Mouse (Mus musculus): ENCODE data around the gene Med25.

The Med25 gene

DNA sequence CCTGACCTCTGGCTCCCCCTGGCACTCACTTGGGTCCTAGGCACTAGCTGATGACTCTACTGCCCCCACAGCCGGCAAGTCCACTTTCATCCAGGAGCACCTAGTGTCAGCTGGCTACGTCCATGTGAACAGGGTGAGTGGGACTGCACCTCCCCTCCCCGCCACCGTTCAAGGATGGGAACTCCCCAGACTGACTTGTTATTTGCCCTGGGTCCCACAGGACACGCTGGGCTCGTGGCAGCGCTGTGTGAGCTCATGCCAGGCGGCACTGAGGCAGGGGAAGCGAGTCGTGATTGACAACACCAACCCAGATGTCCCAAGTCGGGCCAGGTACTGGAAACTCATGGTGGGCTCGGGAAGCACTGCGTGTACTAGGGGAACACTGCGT is 31.1 kb downstream of the Med25 start:
- no peak for DNase-seq

DNA sequence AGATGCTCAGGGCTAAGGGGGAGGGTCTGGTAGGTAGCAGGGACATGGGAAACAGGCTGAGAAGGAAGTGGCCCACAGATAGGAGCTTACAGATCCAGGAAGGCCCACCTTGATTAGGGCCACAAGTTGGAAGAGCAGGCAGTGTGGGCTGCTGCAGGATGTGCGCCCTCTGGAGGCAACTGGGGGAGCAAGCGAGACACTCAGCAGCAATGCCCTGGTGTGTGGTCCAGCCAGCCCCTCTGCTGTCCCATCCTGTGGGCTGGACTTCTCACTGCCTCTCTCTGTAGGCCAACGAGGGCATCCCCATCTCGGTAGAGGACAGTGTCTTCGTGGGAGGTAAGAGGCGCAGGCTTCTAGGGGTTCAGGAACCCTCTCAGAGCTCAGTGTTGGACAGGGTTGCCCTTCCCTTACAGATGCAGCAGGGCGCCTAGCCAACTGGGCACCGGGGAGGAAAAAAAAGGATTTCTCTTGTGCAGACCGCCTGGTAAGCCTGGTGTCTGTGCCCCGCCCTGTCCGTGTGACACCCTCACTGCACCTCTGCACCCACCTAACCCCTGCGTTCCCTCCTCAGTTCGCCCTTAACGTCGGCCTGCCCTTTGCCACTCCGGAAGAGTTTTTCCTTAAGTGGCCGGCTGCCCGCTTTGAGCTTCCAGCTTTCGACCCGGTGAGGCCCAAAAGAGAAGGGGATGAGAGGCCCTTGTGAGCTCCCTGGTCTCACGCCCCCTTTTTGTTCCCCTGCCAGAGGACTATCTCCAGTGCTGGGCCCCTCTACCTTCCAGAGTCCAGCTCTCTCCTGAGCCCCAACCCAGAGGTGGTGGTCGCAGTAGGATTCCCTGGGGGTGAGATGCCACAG is 31.7 kb downstream of the Med25 start:
- peak; percentile 83 for DNase-seq

DNA sequence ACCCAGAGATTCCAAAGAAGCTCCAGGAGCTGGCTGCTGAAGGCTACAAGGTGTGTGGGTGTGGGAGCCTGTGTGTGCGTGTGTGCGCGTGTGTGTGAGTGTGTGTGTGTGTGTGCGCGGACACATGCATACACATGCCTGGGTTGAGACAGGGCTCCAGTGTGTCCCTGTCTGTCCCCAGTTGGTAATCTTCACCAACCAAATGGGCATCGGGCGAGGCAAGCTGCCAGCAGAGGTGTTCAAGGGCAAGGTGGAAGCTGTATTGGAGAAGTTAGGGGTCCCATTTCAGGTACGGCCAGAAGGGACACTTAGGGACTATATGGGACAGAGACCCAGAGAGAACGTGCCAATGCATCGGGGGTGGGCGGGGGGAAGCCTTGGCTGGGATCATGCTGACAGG is 32.6 kb downstream of the Med25 start:
- no peak for DNase-seq

DNA sequence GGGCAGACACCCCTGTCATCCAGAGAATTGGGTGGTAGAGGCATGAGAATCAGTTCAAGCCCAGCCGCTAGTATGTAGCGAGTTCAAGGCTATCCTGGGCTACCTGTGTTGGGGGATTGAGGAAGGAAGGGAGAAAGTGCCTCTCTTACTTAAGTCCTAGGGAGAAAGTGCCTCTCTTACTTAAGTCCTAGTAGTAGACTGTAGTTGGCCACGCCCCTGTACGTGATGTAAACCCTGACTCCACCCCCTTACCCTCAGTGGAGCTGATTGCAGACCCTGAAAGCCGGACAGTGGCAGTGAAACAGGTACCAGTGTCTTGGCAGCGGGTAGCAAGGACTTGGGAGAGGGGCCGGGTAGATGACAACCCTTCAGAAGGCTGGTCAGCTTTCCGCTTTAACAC is 34.6 kb downstream of the Med25 start:
- no peak for DNase-seq

DNA sequence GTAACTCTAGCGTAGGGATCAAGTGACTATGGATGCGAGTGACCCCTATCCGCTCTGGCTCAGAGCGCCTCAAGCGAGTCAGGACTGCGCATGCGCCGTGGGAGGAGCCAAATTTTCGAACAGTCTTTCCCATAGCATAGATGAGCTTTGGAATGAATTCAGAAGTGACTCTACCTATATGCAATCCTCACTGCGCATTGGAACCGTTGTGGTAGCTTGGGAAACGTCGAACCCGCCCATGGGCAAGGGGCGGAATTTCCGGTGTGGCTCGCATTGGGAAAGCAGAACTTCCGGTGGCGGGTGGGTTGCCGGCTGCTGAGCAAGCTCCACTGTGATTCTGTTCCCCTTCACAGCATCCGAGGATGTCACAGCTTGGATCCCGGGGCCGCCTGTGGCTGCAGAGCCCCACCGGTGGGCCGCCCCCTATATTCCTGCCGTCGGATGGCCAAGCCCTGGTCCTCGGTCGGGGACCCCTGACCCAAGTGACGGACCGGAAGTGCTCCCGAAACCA is 35.4 kb downstream of the Med25 start, which contains the start of gene Pnkp:
TSS of gene Pnkp (plus strand) at position 98 of the 511 bp plus-strand sequence.
- peak; percentile 86 for DNase-seq

DNA sequence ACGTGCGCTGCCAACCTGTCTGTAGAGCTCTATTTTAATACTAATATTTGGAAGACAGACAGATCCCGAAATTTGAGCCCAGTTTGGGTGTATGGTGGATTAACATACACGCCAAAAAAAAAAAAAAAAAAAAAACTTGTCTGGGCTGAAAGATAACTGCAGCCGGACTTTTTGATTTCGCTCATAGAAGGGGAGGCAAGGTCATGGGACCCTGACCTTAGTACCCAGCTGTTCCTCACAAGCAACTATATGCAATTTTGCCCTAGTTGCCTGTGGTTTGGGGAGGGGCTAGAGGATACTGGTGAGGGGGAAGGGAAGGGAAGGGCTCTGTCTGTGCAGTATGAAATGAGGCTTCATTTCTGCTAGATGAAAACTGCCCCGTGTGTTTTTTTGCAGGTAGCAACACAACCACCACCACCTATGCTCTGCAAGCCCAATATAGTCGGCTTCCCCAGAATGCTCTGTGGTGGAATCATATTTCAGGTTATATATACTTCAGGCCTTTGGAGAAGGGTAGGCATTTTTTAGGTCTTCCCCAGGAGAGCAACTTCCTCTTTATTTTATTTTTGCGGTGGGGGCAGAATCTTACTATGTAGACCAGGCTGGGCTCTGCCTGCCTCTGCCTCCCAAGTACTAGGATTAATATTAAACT is 36.1 kb downstream of the Med25 start:
- no peak for DNase-seq

DNA sequence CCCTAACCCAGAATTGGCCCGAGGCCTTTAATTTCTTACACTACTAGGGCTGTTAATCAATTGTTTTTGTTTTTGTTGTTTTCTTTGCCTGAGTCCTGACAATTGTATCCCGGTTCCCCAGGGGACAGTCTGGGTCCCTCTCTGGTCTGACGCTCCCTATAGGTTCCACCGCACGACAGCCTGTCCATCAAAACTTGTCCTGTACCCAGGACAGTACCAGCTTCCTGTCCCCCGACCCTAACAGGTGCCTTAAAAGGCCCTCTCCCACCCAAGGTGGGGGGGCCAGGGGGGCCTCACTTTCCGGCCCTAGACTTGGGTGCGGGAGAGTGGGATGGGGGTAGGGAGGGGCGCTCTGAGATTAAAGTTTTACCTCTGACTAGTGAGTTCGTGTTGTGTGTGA is 37.5 kb downstream of the Med25 start:
- DNase-seq: no peak

GRCm38 (mm10) chr7:44854356-44855031 is 38.0 kb downstream of the Med25 start:
- DNase-seq: peak; percentile 68

- no peak for DNase-seq
Observed at GRCm38 (mm10) chr7:44853596-44854355, 38.7 kb downstream of the Med25 start.

- DNase-seq: no peak
Observed at GRCm38 (mm10) chr7:44853065-44853464, 39.4 kb downstream of the Med25 start.

DNA sequence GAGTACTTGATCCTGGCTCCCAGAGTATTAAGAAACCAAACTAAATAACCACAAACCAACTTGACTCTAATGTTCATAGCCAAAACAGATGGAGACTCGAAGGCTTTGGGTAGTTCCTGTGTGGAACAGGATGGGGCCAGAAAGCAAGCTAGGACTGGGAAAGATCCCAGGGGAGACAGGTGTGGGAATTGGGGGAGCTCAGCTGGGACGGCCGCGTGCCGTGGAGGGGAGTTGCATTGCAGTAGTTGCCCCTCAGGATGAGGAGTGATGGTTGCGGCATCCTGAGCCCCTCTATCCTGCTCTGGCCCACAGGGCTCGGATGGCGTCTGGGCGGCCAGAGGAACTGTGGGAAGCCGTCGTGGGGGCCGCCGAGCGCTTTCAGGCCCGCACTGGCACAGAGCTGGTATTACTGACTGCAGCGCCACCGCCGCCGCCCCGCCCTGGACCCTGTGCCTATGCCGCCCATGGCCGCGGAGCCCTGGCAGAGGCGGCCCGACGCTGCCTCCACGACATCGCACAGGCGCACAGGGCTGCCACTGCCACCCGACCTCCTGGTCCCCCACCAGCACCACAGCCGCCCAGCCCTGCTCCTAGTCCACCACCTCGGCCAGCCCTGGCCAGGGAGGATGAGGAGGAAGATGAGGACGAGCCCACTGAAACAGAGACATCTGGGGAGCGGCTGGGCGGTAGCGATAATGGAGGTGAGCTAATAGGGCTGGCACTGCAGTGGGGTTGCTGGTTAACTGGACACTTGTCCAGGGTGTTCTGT is 40.1 kb downstream of the Med25 start:
- no peak for DNase-seq

- DNase-seq: no peak
Observed at GRCm38 (mm10) chr7:44851625-44852234, 40.8 kb downstream of the Med25 start.

DNA sequence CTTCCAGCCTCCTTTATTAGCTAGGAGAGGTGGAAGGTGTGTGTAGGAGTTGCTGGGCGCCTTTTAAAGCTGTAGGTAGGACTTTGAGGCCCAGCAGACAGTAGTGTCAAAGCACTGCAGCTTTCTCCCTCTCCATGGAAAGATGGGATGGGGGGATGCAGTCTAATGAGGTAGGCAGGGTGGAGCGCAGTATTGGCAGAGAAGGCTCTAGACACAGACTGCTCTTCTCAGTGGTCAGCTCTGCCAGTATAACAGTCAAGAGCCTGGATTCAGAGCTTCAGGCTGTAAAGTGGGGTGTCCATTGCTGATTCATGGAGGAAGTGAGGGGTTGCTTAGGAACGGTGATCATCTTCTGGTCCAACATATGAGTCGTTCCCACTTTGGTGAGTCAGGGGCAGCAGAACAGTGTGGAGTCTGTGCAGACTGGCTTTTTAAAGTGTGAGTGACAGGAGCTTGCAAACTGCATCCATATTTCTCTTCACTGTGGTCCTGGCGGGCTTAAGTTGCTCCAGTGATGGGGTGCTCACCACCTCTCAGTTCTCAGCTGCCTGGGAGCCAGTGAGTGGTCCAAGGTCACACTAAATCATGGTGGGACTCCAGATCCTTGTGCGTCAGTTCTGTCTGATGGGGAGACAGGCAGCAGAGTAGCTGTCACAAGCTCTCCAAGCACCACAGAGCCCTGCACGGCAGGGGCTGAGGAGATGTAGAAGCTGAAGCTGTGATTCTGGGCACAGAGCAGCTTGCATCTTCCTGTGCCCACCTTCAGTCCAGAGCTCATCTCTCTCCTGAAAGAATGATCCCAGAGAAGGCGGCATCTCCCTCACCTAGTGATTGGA is 41.5 kb downstream of the Med25 start:
- no peak for DNase-seq

DNA sequence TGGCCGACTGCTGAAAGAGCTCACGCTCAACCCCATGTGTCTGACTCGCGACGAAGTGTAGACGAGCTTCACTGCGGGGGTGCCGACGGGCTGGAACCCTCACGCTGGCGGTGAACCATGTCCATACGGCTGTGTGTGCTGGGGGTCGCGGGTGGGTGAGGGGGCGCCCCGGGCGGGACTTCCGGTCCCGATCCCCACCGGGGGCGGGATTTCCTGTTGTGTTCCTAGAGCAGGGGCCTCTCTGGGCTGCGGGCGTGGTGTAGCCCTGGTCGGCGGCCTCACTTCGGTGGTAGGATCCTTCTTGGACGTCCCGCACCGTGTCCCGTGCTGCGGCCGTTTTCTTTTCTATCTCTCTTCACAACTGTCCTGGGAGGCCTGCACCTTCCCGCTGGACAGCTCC is 42.4 kb downstream of the Med25 start:
- DNase-seq: peak; percentile 83

- DNase-seq: peak; percentile 83
Observed at GRCm38 (mm10) chr7:44849416-44850111, 42.9 kb downstream of the Med25 start.

GRCm38 (mm10) chr7:44848561-44849415 is 43.7 kb downstream of the Med25 start, which contains the start of the genes Akt1s1 and Tbc1d17:
Gene Akt1s1 (plus strand): TSS chr7:44848991.
Gene Tbc1d17 (minus strand): TSS chr7:44849079.
- peak; percentile 97 for DNase-seq

DNA sequence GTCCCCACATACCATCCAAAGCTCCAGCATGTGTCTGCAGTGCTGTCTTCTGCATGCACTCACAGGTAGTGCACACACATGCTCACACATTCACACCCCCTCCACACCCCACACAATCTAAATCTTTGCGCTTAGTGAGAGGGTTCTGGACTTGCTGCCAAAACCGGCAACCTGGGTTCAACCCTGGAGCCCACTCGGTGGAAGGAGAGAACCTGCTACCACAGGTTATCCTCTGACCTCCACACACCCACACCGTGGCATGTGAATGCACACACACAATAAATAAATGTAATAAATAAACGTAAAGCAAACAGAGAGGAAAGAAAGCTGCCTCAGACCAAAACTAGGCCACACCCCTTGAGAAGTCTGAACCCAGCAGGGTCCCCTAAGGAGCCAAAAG is 44.7 kb downstream of the Med25 start:
- DNase-seq: no peak

DNA sequence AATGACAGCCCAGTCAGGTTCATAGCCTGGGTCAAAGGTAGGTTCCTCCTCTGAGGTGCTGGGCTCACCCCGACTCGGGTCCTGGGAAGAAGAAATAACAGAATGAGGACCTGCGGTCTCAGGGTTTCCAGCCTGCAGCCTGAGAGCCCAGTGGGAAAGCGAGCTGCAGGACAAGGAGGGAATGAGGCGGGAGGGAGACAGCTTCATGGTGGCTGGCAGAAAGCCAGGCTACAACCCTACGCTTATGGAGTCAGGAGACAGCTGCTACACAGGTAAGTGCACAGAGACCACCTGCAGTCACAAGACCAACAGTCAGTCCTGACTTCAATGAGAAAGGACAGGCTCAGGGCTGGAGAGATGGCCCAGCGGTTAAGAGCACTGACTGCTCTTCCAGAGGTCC is 45.7 kb downstream of the Med25 start:
- no peak for DNase-seq

- no peak for DNase-seq
Observed at GRCm38 (mm10) chr7:44845006-44845405, 47.5 kb downstream of the Med25 start.
